29 mouse cellular contexts compared by ENCODE assay signal in genomic region chr11:34705108-34705446, GRCm38 (mm10).
DNase-seq lines count a peak whose midpoint lies in the region; ATAC-seq and TF ChIP-seq lines count a peak whose summit lies in the region.
"Had no signal": no experiment of that assay in that cellular context is flagged by ENCODE, and none has a peak within 500 bp of the region (broad histone marks: within the 10 kb centered on the region; RNA-seq: fewer than 3 reads in every experiment).

No protein-coding gene starts in this region.

- no peak overlapping the region for H3K27ac ChIP-seq in hindbrain, embryonic 14.5 days
- H3K27ac ChIP-seq in hindbrain, embryonic 11.5 days (ENCODE audit: low read depth, low read length), result no peak overlapping the region
- H3K27ac ChIP-seq in midbrain, embryonic 16.5 days (ENCODE audit: low read length), result no peak overlapping the region
- H3K27ac ChIP-seq in midbrain, embryonic 14.5 days (replicated peaks; ENCODE audit: low read depth, low read length), result no peak overlapping the region
- no peak overlapping the region for H3K27ac ChIP-seq in MEL (ENCODE audit: control insufficient read depth, low read depth, low read length)
- H3K27ac ChIP-seq: embryonic facial prominence, embryonic 13.5 days; heart, embryonic 10.5 days; heart, embryonic 15.5 days; kidney, postnatal 0 days; limb, embryonic 10.5 days; limb, embryonic 15.5 days; liver, embryonic 13.5 days had no signal

- H3K4me1 ChIP-seq in hindbrain, embryonic 14.5 days (replicated peaks; ENCODE audit: control insufficient read depth, insufficient read depth, low read length), result no peaks in the 10 kb centered on the region
- H3K4me1 ChIP-seq in hindbrain, embryonic 11.5 days (replicated peaks; ENCODE audit: control insufficient read depth, insufficient read depth, low read length), result no peaks in the 10 kb centered on the region
- no peaks in the 10 kb centered on the region; the same call in 1 of the 2 replicates for H3K4me1 ChIP-seq in midbrain, embryonic 16.5 days (ENCODE audit: control insufficient read depth, insufficient read depth, low read length)
- H3K4me1 ChIP-seq in midbrain, embryonic 14.5 days (ENCODE audit: control insufficient read depth, insufficient read depth, low read length), result no peaks in the 10 kb centered on the region
- H3K4me1 ChIP-seq in MEL (ENCODE audit: control insufficient read depth in 1 of 2, insufficient read depth in 2 of 2, low read length in 2 of 2), result no peaks in the 10 kb centered on the region
- H3K4me1 ChIP-seq: embryonic facial prominence, embryonic 13.5 days; heart, embryonic 15.5 days; limb, embryonic 10.5 days; limb, embryonic 15.5 days; liver, embryonic 13.5 days had no signal

- no peak overlapping the region for H3K4me2 ChIP-seq in hindbrain, embryonic 14.5 days (replicated peaks)
- H3K4me2 ChIP-seq in hindbrain, embryonic 11.5 days (replicated peaks; ENCODE audit: low read depth, low read length), result no peak overlapping the region
- no peak overlapping the region for H3K4me2 ChIP-seq in midbrain, embryonic 16.5 days (ENCODE audit: low read length)
- H3K4me2 ChIP-seq in midbrain, embryonic 14.5 days (ENCODE audit: low read length), result no peak overlapping the region
- H3K4me2 ChIP-seq: embryonic facial prominence, embryonic 13.5 days; heart, embryonic 15.5 days; limb, embryonic 15.5 days; liver, embryonic 13.5 days had no signal

- TF ChIP-seq EP300 in MEL (IDR thresholded peaks at IDR 0.05; ENCODE audit: low read depth in 1 of 2, low read length in 2 of 2), result no peak

- TF ChIP-seq POLR2A in MEL (IDR thresholded peaks at IDR 0.05; ENCODE audit: control insufficient read depth in 1 of 2, insufficient read depth in 1 of 2, low read depth in 1 of 2, low read length in 2 of 2, poor library complexity in 1 of 2), result no peak

- H3K4me3 ChIP-seq in hindbrain, embryonic 14.5 days (replicated peaks; ENCODE audit: low read length), result no peak overlapping the region
- H3K4me3 ChIP-seq in hindbrain, embryonic 11.5 days (ENCODE audit: low read depth, low read length), result no peak overlapping the region
- no peak overlapping the region for H3K4me3 ChIP-seq in midbrain, embryonic 16.5 days (ENCODE audit: low read depth, low read length)
- H3K4me3 ChIP-seq in midbrain, embryonic 14.5 days (replicated peaks; ENCODE audit: low read depth, low read length), result no peak overlapping the region
- H3K4me3 ChIP-seq in MEL (ENCODE audit: control insufficient read depth in 1 of 2, insufficient read depth in 1 of 2, low read depth in 2 of 2, low read length in 2 of 2), result no peak overlapping the region
- H3K4me3 ChIP-seq: embryonic facial prominence, embryonic 13.5 days; erythroblast, embryonic 14.5 days; heart, embryonic 10.5 days; heart, embryonic 15.5 days; limb, embryonic 10.5 days; limb, embryonic 15.5 days; liver, embryonic 13.5 days; megakaryocyte, embryonic 14.5 days had no signal

- H3K27me3 ChIP-seq in hindbrain, embryonic 14.5 days (ENCODE audit: control insufficient read depth, insufficient read depth, low read length), result no peaks in the 10 kb centered on the region
- no peaks in the 10 kb centered on the region for H3K27me3 ChIP-seq in hindbrain, embryonic 11.5 days (ENCODE audit: control insufficient read depth, insufficient read depth, low read length)
- no peaks in the 10 kb centered on the region for H3K27me3 ChIP-seq in midbrain, embryonic 16.5 days (ENCODE audit: control insufficient read depth, insufficient read depth, low read depth, low read length)
- H3K27me3 ChIP-seq in midbrain, embryonic 14.5 days (ENCODE audit: control insufficient read depth, insufficient read depth, low read length), result no peaks in the 10 kb centered on the region
- no peaks in the 10 kb centered on the region for H3K27me3 ChIP-seq in MEL (ENCODE audit: control insufficient read depth in 1 of 2, insufficient read depth in 2 of 2, low read length in 2 of 2)
- H3K27me3 ChIP-seq: embryonic facial prominence, embryonic 13.5 days; heart, embryonic 15.5 days; limb, embryonic 15.5 days; liver, embryonic 13.5 days; megakaryocyte, embryonic 14.5 days had no signal

- no peak for TF ChIP-seq CTCF in MEL (IDR thresholded peaks at IDR 0.05 in 2 of 3, conservative IDR thresholded peaks at IDR 0.05 in 1 of 3; ENCODE audit: control insufficient read depth in 1 of 3, insufficient read depth in 1 of 3, low read depth in 2 of 3, low read length in 3 of 3, poor library complexity in 1 of 3, severe bottlenecking in 1 of 3)

- no peaks in the 10 kb centered on the region for H3K36me3 ChIP-seq in hindbrain, embryonic 14.5 days (replicated peaks; ENCODE audit: control insufficient read depth, insufficient read depth)
- H3K36me3 ChIP-seq in hindbrain, embryonic 11.5 days (ENCODE audit: control insufficient read depth, insufficient read depth, low read length), result no peaks in the 10 kb centered on the region
- H3K36me3 ChIP-seq in midbrain, embryonic 16.5 days (ENCODE audit: control insufficient read depth, insufficient read depth, low read length), result no peaks in the 10 kb centered on the region
- no peaks in the 10 kb centered on the region for H3K36me3 ChIP-seq in midbrain, embryonic 14.5 days (ENCODE audit: control insufficient read depth, insufficient read depth, low read length)
- H3K36me3 ChIP-seq in MEL (ENCODE audit: control insufficient read depth in 1 of 2, insufficient read depth in 2 of 2, low read length in 2 of 2), result peaks cover 0 to 43% of the 10 kb centered on the region in 2 experiments; a peak in 2 of 4 replicates
- H3K36me3 ChIP-seq: embryonic facial prominence, embryonic 13.5 days; heart, embryonic 10.5 days; heart, embryonic 15.5 days; limb, embryonic 10.5 days; limb, embryonic 15.5 days; liver, embryonic 13.5 days had no signal

- no peak for TF ChIP-seq RAD21 in MEL (IDR thresholded peaks at IDR 0.05; ENCODE audit: low read depth, low read length)

- H3K79me2 ChIP-seq in MEL (ENCODE audit: control insufficient read depth, insufficient read depth, low read length, poor library complexity), result no peaks in the 10 kb centered on the region

- H3K9me3 ChIP-seq in hindbrain, embryonic 14.5 days (ENCODE audit: control insufficient read depth, low read length), result no peaks in the 10 kb centered on the region
- no peaks in the 10 kb centered on the region for H3K9me3 ChIP-seq in hindbrain, embryonic 11.5 days (ENCODE audit: control insufficient read depth, low read length)
- no peaks in the 10 kb centered on the region for H3K9me3 ChIP-seq in midbrain, embryonic 16.5 days (replicated peaks; ENCODE audit: control insufficient read depth, low read length, poor library complexity, severe bottlenecking)
- no peaks in the 10 kb centered on the region for H3K9me3 ChIP-seq in midbrain, embryonic 14.5 days (ENCODE audit: control insufficient read depth, low read length)
- no peaks in the 10 kb centered on the region for H3K9me3 ChIP-seq in MEL (replicated peaks; ENCODE audit: insufficient read depth, low read length)
- H3K9me3 ChIP-seq: embryonic facial prominence, embryonic 13.5 days; heart, embryonic 10.5 days; heart, embryonic 15.5 days; limb, embryonic 10.5 days; limb, embryonic 15.5 days; liver, embryonic 13.5 days; megakaryocyte, embryonic 14.5 days had no signal

- 75% methylated on average over 4 of the region's 4 CpGs for WGBS in hindbrain, embryonic 14.5 days
- 72% methylated on average over 4 of the region's 4 CpGs for WGBS in hindbrain, embryonic 11.5 days
- 77% methylated on average over 4 of the region's 4 CpGs for WGBS in midbrain, embryonic 16.5 days
- WGBS in midbrain, embryonic 14.5 days, result 66% methylated on average over 4 of the region's 4 CpGs

- H3K9ac ChIP-seq in hindbrain, embryonic 14.5 days, result no peak overlapping the region
- no peak overlapping the region for H3K9ac ChIP-seq in hindbrain, embryonic 11.5 days (ENCODE audit: low read depth, low read length)
- H3K9ac ChIP-seq in midbrain, embryonic 16.5 days (ENCODE audit: low read depth, low read length), result no peak overlapping the region
- H3K9ac ChIP-seq in midbrain, embryonic 14.5 days (replicated peaks; ENCODE audit: low read length), result no peak overlapping the region
- no peak overlapping the region for H3K9ac ChIP-seq in MEL (ENCODE audit: control insufficient read depth, low read depth, low read length, poor library complexity, severe bottlenecking)
- H3K9ac ChIP-seq: embryonic facial prominence, embryonic 13.5 days; heart, embryonic 15.5 days; limb, embryonic 15.5 days; liver, embryonic 13.5 days had no signal

- 0 out of 2 replicates have a peak, but pooled peaks have one; percentile 21 for ATAC-seq in hindbrain, embryonic 14.5 days (ENCODE audit: low FRiP score)
- ATAC-seq in hindbrain, embryonic 11.5 days (ENCODE audit: low FRiP score), result no peak
- ATAC-seq in midbrain, embryonic 16.5 days, result peak; percentile 53
- no peak for ATAC-seq in midbrain, embryonic 14.5 days (ENCODE audit: low FRiP score, low TSS enrichment)
- ATAC-seq: intestine, embryonic 16.5 days; lung, postnatal 0 days had no signal

- no peak for DNase-seq in hindbrain, embryonic 14.5 days (ENCODE audit: low spot score)
- no peak for DNase-seq in hindbrain, embryonic 11.5 days (ENCODE audit: low spot score)
- DNase-seq in midbrain, embryonic 14.5 days, result no peak
- peak; percentile 22 for DNase-seq in MEL (ENCODE audit: low read depth, low spot score)
- DNase-seq in R1 (ENCODE audit: low read depth, low spot score), result peak; percentile 39
- DNase-seq in kidney, postnatal 36 days, result no peak
- DNase-seq: adrenal gland, postnatal 14 days; cerebellum, adult 11 months; cerebellum, adult 9-11 months; gastrocnemius, postnatal 10 days; kidney, adult 8-10 months; layer of hippocampus, postnatal 36 days; liver, embryonic 13.5 days; lung, adult 18-20 months; lung, postnatal 4 days; right cerebral cortex, adult 18-20 months; thymus, adult 2 months; thymus, postnatal 36 days had no signal

TF ChIP-seq in MEL, 35 proteins besides CTCF, POLR2A, EP300 and RAD21 (continues in another document):
- no peak for TF ChIP-seq MYB (IDR thresholded peaks at IDR 0.05; ENCODE audit: low read depth, low read length)
- no peak for TF ChIP-seq CHD1 (IDR thresholded peaks at IDR 0.05; ENCODE audit: low read depth, low read length)
- no peak for TF ChIP-seq BHLHE40 (IDR thresholded peaks at IDR 0.05; ENCODE audit: borderline replicate concordance, low read depth, low read length)
- no peak for TF ChIP-seq ZMIZ1 (IDR thresholded peaks at IDR 0.05; ENCODE audit: low read depth, low read length)
- TF ChIP-seq MAX (IDR thresholded peaks at IDR 0.05; ENCODE audit: low read length), result no peak
- TF ChIP-seq GABPA (IDR thresholded peaks at IDR 0.05; ENCODE audit: low read depth, low read length), result no peak
- no peak for TF ChIP-seq ELF1 (IDR thresholded peaks at IDR 0.05; ENCODE audit: low read depth, low read length)
- no peak for TF ChIP-seq MXI1 (IDR thresholded peaks at IDR 0.05; ENCODE audit: low read depth, low read length)
- no peak for TF ChIP-seq ETS1 (IDR thresholded peaks at IDR 0.05; ENCODE audit: low read depth, low read length)
- TF ChIP-seq NELFE (IDR thresholded peaks at IDR 0.05; ENCODE audit: low read depth, low read length), result no peak
- TF ChIP-seq SMC3 (IDR thresholded peaks at IDR 0.05; ENCODE audit: low read depth, low read length), result no peak
- TF ChIP-seq CHD2 (IDR thresholded peaks at IDR 0.05; ENCODE audit: low read length), result no peak
- TF ChIP-seq USF1 (IDR thresholded peaks at IDR 0.05; ENCODE audit: low read depth, low read length), result no peak
- TF ChIP-seq RCOR1 (IDR thresholded peaks at IDR 0.05; ENCODE audit: low read depth, low read length), result no peak

Comparison
In these comparisons a context has a peak if more than half of its experiments do, and no peak if none do; other contexts are left out.
1. ATAC-seq: peak in hindbrain, embryonic 14.5 days (single experiment) and midbrain, embryonic 16.5 days (single experiment); none in hindbrain, embryonic 11.5 days (single experiment) and midbrain, embryonic 14.5 days (single experiment).
2. DNase-seq: peak in MEL (single experiment) and R1 (single experiment); none in hindbrain, embryonic 14.5 days (single experiment), hindbrain, embryonic 11.5 days (single experiment), midbrain, embryonic 14.5 days (single experiment) and kidney, postnatal 36 days (0 of 2).